22 mouse cellular contexts compared by ENCODE assay signal in the genomic region with DNA sequence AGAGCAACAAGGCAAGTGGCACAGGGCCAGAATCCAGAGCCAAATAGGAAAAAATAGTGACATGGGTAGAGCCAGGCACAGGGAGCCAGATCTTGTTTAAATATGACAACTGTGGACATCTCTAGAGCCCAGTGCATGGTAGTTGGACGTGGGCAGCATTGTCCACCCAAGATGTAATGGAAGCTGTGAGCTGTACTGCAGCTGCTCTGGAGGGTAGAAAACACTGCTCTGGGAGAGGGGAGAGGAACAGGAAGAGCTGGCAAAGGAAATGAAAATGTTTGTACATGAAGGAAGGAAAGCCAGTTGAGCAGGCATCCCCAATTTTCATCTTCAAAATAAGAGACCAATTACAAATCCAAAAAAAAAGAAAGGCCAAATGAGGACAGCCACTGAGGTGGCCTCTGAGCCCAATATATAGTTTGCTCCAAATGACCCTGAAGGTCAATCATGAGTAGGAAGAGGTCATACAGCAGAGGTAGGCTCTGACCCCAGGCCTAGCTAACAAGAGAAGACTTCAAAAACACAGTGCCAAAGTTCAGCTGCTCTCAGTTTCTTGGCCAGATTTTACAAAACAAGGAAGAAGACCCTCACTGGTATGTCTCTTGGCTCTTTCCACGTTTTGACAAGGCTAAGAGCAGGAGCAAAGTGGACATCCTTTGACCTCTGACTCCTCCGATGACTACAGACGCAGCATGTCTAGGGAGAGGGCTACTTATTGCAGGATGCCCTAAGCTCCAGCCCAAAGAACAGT. TPM values are rescaled to one million over a fixed set of nuclear protein-coding genes. Genes with fewer than 3 reads are reported as not detected.
DNase-seq lines count a peak whose midpoint lies in the region; ATAC-seq lines count a peak whose summit lies in the region.
"Had no signal": no experiment of that assay in that cellular context is flagged by ENCODE, and none has a peak within 500 bp of the region (broad histone marks: within the 10 kb centered on the region; RNA-seq: fewer than 3 reads in every experiment).

No protein-coding gene starts in this region.

- DNase-seq in heart, embryonic 10.5 days (ENCODE audit: low spot score), result peak; percentile 58
- no peak for DNase-seq in heart, postnatal 25 days (ENCODE audit: low spot score)
- DNase-seq in A20 (ENCODE audit: low read depth, low spot score) (peak; percentile 47), adipocyte (ENCODE audit: low spot score) (peak; percentile 11)
- peak; percentile 9 for DNase-seq in splenic B cell, adult 2 months (ENCODE audit: low read depth, low spot score)
- DNase-seq: adrenal gland, adult 2 months; cerebellum, adult 2 months; cerebellum, postnatal 14 days; embryo, embryonic 11 days; gastrocnemius, adult 2 months; gastrocnemius, postnatal 25 days; heart, postnatal 4 days had no signal

- H3K36me3 ChIP-seq in heart, embryonic 10.5 days, result no peaks in the 10 kb centered on the region
- H3K36me3 ChIP-seq in splenic B cell, adult 2 months (ENCODE audit: control insufficient read depth, insufficient read depth, low read length, poor library complexity, severe bottlenecking), result no peaks in the 10 kb centered on the region; the same call in 1 of the 2 replicates
- H3K36me3 ChIP-seq: embryonic facial prominence, embryonic 15.5 days; forebrain, embryonic 10.5 days; heart, embryonic 13.5 days; hindbrain, embryonic 12.5 days; intestine, embryonic 15.5 days had no signal

- no peak overlapping the region for H3K27ac ChIP-seq in heart, embryonic 10.5 days
- H3K27ac ChIP-seq: embryonic facial prominence, embryonic 15.5 days; forebrain, embryonic 10.5 days; gastrocnemius, adult 2 months; heart, embryonic 13.5 days; hindbrain, embryonic 12.5 days; hindbrain, postnatal 0 days; intestine, embryonic 15.5 days had no signal

- H3K4me1 ChIP-seq in heart, embryonic 10.5 days, result no peaks in the 10 kb centered on the region
- H3K4me1 ChIP-seq: embryonic facial prominence, embryonic 15.5 days; forebrain, embryonic 10.5 days; heart, embryonic 13.5 days; hindbrain, embryonic 12.5 days; intestine, embryonic 15.5 days had no signal

- ATAC-seq in cerebellum, adult (ENCODE audit: insufficient number of reproducible peaks, low FRiP score, low TSS enrichment), result no peak
- ATAC-seq: forebrain, embryonic 14.5 days; hindbrain, postnatal 0 days; intestine, embryonic 15.5 days had no signal

- WGBS in heart, embryonic 10.5 days, result 69% methylated on average over 4 of the region's 4 CpGs

- H3K9me3 ChIP-seq in heart, embryonic 10.5 days, result no peaks in the 10 kb centered on the region
- H3K9me3 ChIP-seq: embryonic facial prominence, embryonic 15.5 days; forebrain, embryonic 10.5 days; G1E; heart, embryonic 13.5 days; hindbrain, embryonic 12.5 days; intestine, embryonic 15.5 days had no signal

- no peaks in the 10 kb centered on the region for H3K27me3 ChIP-seq in heart, embryonic 10.5 days (ENCODE audit: insufficient read depth, poor library complexity, severe bottlenecking)
- H3K27me3 ChIP-seq in splenic B cell, adult 2 months (ENCODE audit: control insufficient read depth, insufficient read depth, low read length, poor library complexity, severe bottlenecking), result no peaks in the 10 kb centered on the region
- H3K27me3 ChIP-seq: embryonic facial prominence, embryonic 15.5 days; heart, embryonic 13.5 days; hindbrain, embryonic 12.5 days; intestine, embryonic 15.5 days had no signal

- H3K4me3 ChIP-seq in heart, embryonic 10.5 days, result no peak overlapping the region
- H3K4me3 ChIP-seq: embryonic facial prominence, embryonic 15.5 days; erythroblast, embryonic 14.5 days; forebrain, embryonic 10.5 days; gastrocnemius, adult 2 months; heart, embryonic 13.5 days; hindbrain, embryonic 12.5 days; intestine, embryonic 15.5 days had no signal

- intact Hi-C loops in heart, postnatal 25 days (cut with DNase I), result no loop called here

RNA-seq across cellular contexts. Expression of gene Fignl1, which starts 32.5 kb away (rescaled TPM):
- 94.9 and 96.4 TPM in 2 replicates for polyA plus RNA-seq in heart, embryonic 10.5 days (2016; fragmentation: Nextera tagmentation; extraction: Ambion mirVana)
- total RNA-seq in heart, postnatal 25 days (2021), result under 1 TPM; 0.59 to 0.60 TPM
